In genomic region chr5:43074536-43074935, GRCm38 (mm10) we compare ENCODE assay signal across 21 mouse cellular contexts.
DNase-seq lines count a peak whose midpoint lies in the region; ATAC-seq and TF ChIP-seq lines count a peak whose summit lies in the region.
"Had no signal": no experiment of that assay in that cellular context is flagged by ENCODE, and none has a peak within 500 bp of the region (broad histone marks: within the 10 kb centered on the region; RNA-seq: fewer than 3 reads in every experiment).

No protein-coding gene starts in this region.

- TF ChIP-seq POLR2A in kidney, adult 2 months (IDR thresholded peaks at IDR 0.05; ENCODE audit: low read depth, low read length) = no peak

- H3K27ac ChIP-seq in kidney, adult 2 months (ENCODE audit: insufficient read depth, low read depth, low read length) = no peak overlapping the region
- no peak overlapping the region for H3K27ac ChIP-seq in kidney, embryonic 15.5 days
- H3K27ac ChIP-seq in liver, embryonic 16.5 days (ENCODE audit: low read length) = no peak overlapping the region
- no peak overlapping the region for H3K27ac ChIP-seq in midbrain, embryonic 11.5 days (ENCODE audit: low read depth, low read length)
- H3K27ac ChIP-seq: embryonic facial prominence, embryonic 13.5 days; forebrain, embryonic 12.5 days; hindbrain, embryonic 10.5 days had no signal

- ATAC-seq in kidney, embryonic 15.5 days (replicated peaks; ENCODE audit: low FRiP score) = no peak
- peak; percentile 69 for ATAC-seq in liver, embryonic 16.5 days (ENCODE audit: low read depth)
- ATAC-seq in megakaryocyte-erythroid progenitor cell, adult 5-6 weeks (replicated peaks; ENCODE audit: low FRiP score, low TSS enrichment, poor library complexity, severe bottlenecking) = no peak
- no peak for ATAC-seq in midbrain, embryonic 11.5 days (ENCODE audit: low FRiP score)
- ATAC-seq: forebrain, embryonic 16.5 days; Patski had no signal

- peak; percentile 47 for DNase-seq in kidney, adult 2 months
- no peak for DNase-seq in liver
- peak; percentile 30 for DNase-seq in kidney, postnatal 10 days
- no peak for DNase-seq in midbrain, embryonic 11.5 days (ENCODE audit: low spot score, missing footprints)
- DNase-seq: adrenal gland, adult 2 months; adrenal gland, postnatal 25 days; cerebellum, adult 18-20 months; cerebellum, adult 9-11 months; cerebellum, postnatal 36 days; gastrocnemius, postnatal 10 days; heart, adult 18-20 months had no signal

- H3K4me2 ChIP-seq in kidney, embryonic 15.5 days = no peak overlapping the region
- no peak overlapping the region for H3K4me2 ChIP-seq in liver, embryonic 16.5 days (ENCODE audit: low read depth, low read length)
- no peak overlapping the region for H3K4me2 ChIP-seq in midbrain, embryonic 11.5 days
- H3K4me2 ChIP-seq: embryonic facial prominence, embryonic 13.5 days; forebrain, embryonic 12.5 days; heart, embryonic 11.5 days had no signal

- WGBS in kidney, adult 2 months = 33% methylated on average over 3 of the region's 3 CpGs
- WGBS in kidney, embryonic 15.5 days = 87% methylated on average over 3 of the region's 3 CpGs
- 52% methylated on average over 3 of the region's 3 CpGs for whole genome bisulfite sequencing in liver, embryonic 16.5 days (ENCODE audit: insufficient replicate concordance)
- 93% methylated on average over 3 of the region's 3 CpGs for WGBS in midbrain, embryonic 11.5 days

- H3K4me3 ChIP-seq in kidney, adult 2 months (ENCODE audit: insufficient read depth, low read depth, low read length) = no peak overlapping the region
- H3K4me3 ChIP-seq in kidney, embryonic 15.5 days (replicated peaks) = no peak overlapping the region
- no peak overlapping the region for H3K4me3 ChIP-seq in liver, embryonic 16.5 days (ENCODE audit: low read depth, low read length)
- no peak overlapping the region for H3K4me3 ChIP-seq in midbrain, embryonic 11.5 days (ENCODE audit: low read depth, low read length)
- H3K4me3 ChIP-seq: embryonic facial prominence, embryonic 13.5 days; forebrain, embryonic 12.5 days; hindbrain, embryonic 10.5 days had no signal

- H3K36me3 ChIP-seq in kidney, adult 2 months (ENCODE audit: control insufficient read depth, insufficient read depth, low read length) = no peaks in the 10 kb centered on the region
- H3K36me3 ChIP-seq in kidney, embryonic 15.5 days = no peaks in the 10 kb centered on the region
- H3K36me3 ChIP-seq in liver, embryonic 16.5 days (ENCODE audit: control insufficient read depth, insufficient read depth) = no peaks in the 10 kb centered on the region
- H3K36me3 ChIP-seq in midbrain, embryonic 11.5 days (ENCODE audit: control insufficient read depth, insufficient read depth, low read length) = no peaks in the 10 kb centered on the region
- H3K36me3 ChIP-seq: embryonic facial prominence, embryonic 13.5 days; forebrain, embryonic 12.5 days; hindbrain, embryonic 10.5 days had no signal

- no peak overlapping the region for H3K9ac ChIP-seq in kidney, embryonic 15.5 days
- no peak overlapping the region for H3K9ac ChIP-seq in liver, embryonic 16.5 days (ENCODE audit: low read depth, low read length)
- no peak overlapping the region for H3K9ac ChIP-seq in midbrain, embryonic 11.5 days (ENCODE audit: low read length)
- H3K9ac ChIP-seq: embryonic facial prominence, embryonic 13.5 days; forebrain, embryonic 12.5 days had no signal

- peaks cover 3% of the 10 kb centered on the region; the same call in 1 of the 2 replicates for H3K4me1 ChIP-seq in kidney, adult 2 months (ENCODE audit: control insufficient read depth, insufficient read depth, low read length)
- no peaks in the 10 kb centered on the region for H3K4me1 ChIP-seq in kidney, embryonic 15.5 days
- no peaks in the 10 kb centered on the region for H3K4me1 ChIP-seq in liver, embryonic 16.5 days (ENCODE audit: control insufficient read depth, low read depth, low read length)
- H3K4me1 ChIP-seq in midbrain, embryonic 11.5 days (ENCODE audit: control insufficient read depth, insufficient read depth, low read length) = no peaks in the 10 kb centered on the region
- H3K4me1 ChIP-seq: embryonic facial prominence, embryonic 13.5 days; forebrain, embryonic 12.5 days; hindbrain, embryonic 10.5 days had no signal

- H3K27me3 ChIP-seq in kidney, adult 2 months (replicated peaks; ENCODE audit: control insufficient read depth, insufficient read depth, low read length) = no peaks in the 10 kb centered on the region
- no peaks in the 10 kb centered on the region for H3K27me3 ChIP-seq in kidney, embryonic 15.5 days
- H3K27me3 ChIP-seq in liver, embryonic 16.5 days (ENCODE audit: control insufficient read depth, insufficient read depth, low read depth, low read length) = no peaks in the 10 kb centered on the region
- H3K27me3 ChIP-seq in midbrain, embryonic 11.5 days (ENCODE audit: control insufficient read depth, insufficient read depth, low read length) = no peaks in the 10 kb centered on the region
- H3K27me3 ChIP-seq: CH12.LX; embryonic facial prominence, embryonic 13.5 days; forebrain, embryonic 12.5 days; Patski had no signal

- TF ChIP-seq CTCF in kidney, adult 2 months (conservative IDR thresholded peaks at IDR 0.05; ENCODE audit: insufficient read depth, insufficient read length, low read depth, low read length) = no peak

- H3K9me3 ChIP-seq in kidney, embryonic 15.5 days (replicated peaks) = no peaks in the 10 kb centered on the region
- no peaks in the 10 kb centered on the region for H3K9me3 ChIP-seq in liver, embryonic 16.5 days (replicated peaks; ENCODE audit: control insufficient read depth, low read length)
- H3K9me3 ChIP-seq in midbrain, embryonic 11.5 days (ENCODE audit: control insufficient read depth, low read length) = no peaks in the 10 kb centered on the region
- H3K9me3 ChIP-seq: embryonic facial prominence, embryonic 13.5 days; forebrain, embryonic 12.5 days; hindbrain, embryonic 10.5 days had no signal

Comparison
In these comparisons a context has a peak if more than half of its experiments do, and no peak if none do; other contexts are left out.
1. DNase-seq: peak in kidney, adult 2 months (single experiment) and kidney, postnatal 10 days (single experiment); none in liver (single experiment) and midbrain, embryonic 11.5 days (single experiment).